Mouse (Mus musculus) lung, postnatal 0 days (tissue): ENCODE data around the gene Ptpn13.
A peak's percentile ranks its signal among the peaks of the same experiment; 100 is the strongest.

Source experiments
- CTCF ChIP-seq: IDR thresholded peaks from 2 replicates; pipeline ENCODE4 v1.5.1; 2016; ENCODE audit warnings: antibody characterized with exemption, mild to moderate bottlenecking
- EP300 ChIP-seq: IDR thresholded peaks from 2 replicates; pipeline ENCODE4 v1.6.1; 2016; ENCODE audit warnings: antibody characterized with exemption, mild to moderate bottlenecking, control low read depth

GRCm38 (mm10) chr5:103579680-103580420 is 154.9 kb downstream of the Ptpn13 start:
- TF ChIP-seq EP300 = no peak
- peak; percentile 33; the same call in 1 of the 2 replicates for TF ChIP-seq CTCF
